Mouse (Mus musculus): ENCODE measurements around the gene Asb5. TPM values are rescaled to one million over a fixed set of nuclear protein-coding genes. Genes with fewer than 3 reads are reported as not detected.
A peak's percentile ranks its signal among the peaks of the same experiment; 100 is the strongest.
"Not testable (repeated sequence)": the region's sequence is repeated elsewhere in the genome, so short reads cannot be mapped to it uniquely, and the experiment has no call there.

Gene Asb5
- polyA plus RNA-seq, 1 experiment from 2014 or later = 9.4 TPM

- Histone ChIP-seq H3K4me1 (ENCODE audit: control insufficient read depth, insufficient read depth, low read length) (no peaks in the 10 kb centered on the region), H3K27ac (ENCODE audit: low read depth, low read length) (no peak overlapping the region), H3K27me3 (ENCODE audit: control insufficient read depth, insufficient read depth, low read length) (no peaks in the 10 kb centered on the region), H3K4me3 (ENCODE audit: low read depth, low read length) (no peak overlapping the region), H3K36me3 (ENCODE audit: control insufficient read depth, insufficient read depth, low read length) (no peaks in the 10 kb centered on the region), H3K9me3 (ENCODE audit: control insufficient read depth, low read length) (no peaks in the 10 kb centered on the region), H3K9ac (replicated peaks; ENCODE audit: low read depth, low read length) (no peak overlapping the region), H3K4me2 (ENCODE audit: low read depth, low read length) (no peak overlapping the region)
- WGBS = 50% methylated on average over 2 of the region's 2 CpGs
- ATAC-seq (ENCODE audit: low read depth) = no peak
These were observed 24.3 kb upstream of the Asb5 start for GRCm38 (mm10) chr8:54505060-54505459.

GRCm38 (mm10) chr8:54507428-54508095, 21.8 kb upstream of the Asb5 start:
- H3K4me2 ChIP-seq (ENCODE audit: low read depth, low read length) = peak overlapping the region; percentile 18; the same call in 1 of the 2 replicates
- no peaks in the 10 kb centered on the region for H3K36me3 ChIP-seq (ENCODE audit: control insufficient read depth, insufficient read depth, low read length)
- H3K27me3 ChIP-seq (ENCODE audit: control insufficient read depth, insufficient read depth, low read length) = no peaks in the 10 kb centered on the region
- H3K9me3 ChIP-seq (ENCODE audit: control insufficient read depth, low read length) = no peaks in the 10 kb centered on the region
- H3K4me1 ChIP-seq (ENCODE audit: control insufficient read depth, insufficient read depth, low read length) = no peaks in the 10 kb centered on the region
- ATAC-seq (ENCODE audit: low read depth) = peak; percentile 70
- WGBS = 20% methylated on average over 6 of the region's 6 CpGs
- no peak overlapping the region for H3K4me3 ChIP-seq (ENCODE audit: low read depth, low read length)
- H3K27ac ChIP-seq (ENCODE audit: low read depth, low read length) = no peak overlapping the region
- 0 out of 2 replicates have a peak overlapping the region, but pooled peaks have one; percentile 25 for H3K9ac ChIP-seq (replicated peaks; ENCODE audit: low read depth, low read length)

GRCm38 (mm10) chr8:54508096-54508456, 21.3 kb upstream of the Asb5 start:
- WGBS = 18% methylated on average over 1 of the region's 1 CpGs
- Histone ChIP-seq H3K9ac (replicated peaks; ENCODE audit: low read depth, low read length) (no peak overlapping the region), H3K4me1 (ENCODE audit: control insufficient read depth, insufficient read depth, low read length) (no peaks in the 10 kb centered on the region), H3K4me2 (ENCODE audit: low read depth, low read length) (no peak overlapping the region), H3K27me3 (ENCODE audit: control insufficient read depth, insufficient read depth, low read length) (no peaks in the 10 kb centered on the region), H3K27ac (ENCODE audit: low read depth, low read length) (no peak overlapping the region), H3K4me3 (ENCODE audit: low read depth, low read length) (no peak overlapping the region), H3K36me3 (ENCODE audit: control insufficient read depth, insufficient read depth, low read length) (no peaks in the 10 kb centered on the region), H3K9me3 (ENCODE audit: control insufficient read depth, low read length) (no peaks in the 10 kb centered on the region)
- ATAC-seq (ENCODE audit: low read depth) = no peak

GRCm38 (mm10) chr8:54508814-54509213, 20.6 kb upstream of the Asb5 start:
- Histone ChIP-seq H3K4me1 (ENCODE audit: control insufficient read depth, insufficient read depth, low read length) (no peaks in the 10 kb centered on the region), H3K4me2 (ENCODE audit: low read depth, low read length) (peak overlapping the region; percentile 73), H3K36me3 (ENCODE audit: control insufficient read depth, insufficient read depth, low read length) (no peaks in the 10 kb centered on the region), H3K27me3 (ENCODE audit: control insufficient read depth, insufficient read depth, low read length) (no peaks in the 10 kb centered on the region), H3K27ac (ENCODE audit: low read depth, low read length) (no peak overlapping the region), H3K9ac (replicated peaks; ENCODE audit: low read depth, low read length) (no peak overlapping the region), H3K4me3 (ENCODE audit: low read depth, low read length) (peak overlapping the region; percentile 29), H3K9me3 (ENCODE audit: control insufficient read depth, low read length) (no peaks in the 10 kb centered on the region)
- WGBS = 5% methylated on average over 8 of the region's 11 CpGs
- peak; percentile 74 for ATAC-seq (ENCODE audit: low read depth)

- 2% methylated on average over 10 of the region's 10 CpGs for WGBS
- Histone ChIP-seq H3K9ac (replicated peaks; ENCODE audit: low read depth, low read length) (peak overlapping the region; percentile 58), H3K27ac (ENCODE audit: low read depth, low read length) (peak overlapping the region; percentile 74), H3K4me3 (ENCODE audit: low read depth, low read length) (peak overlapping the region; percentile 29), H3K4me1 (ENCODE audit: control insufficient read depth, insufficient read depth, low read length) (no peaks in the 10 kb centered on the region), H3K27me3 (ENCODE audit: control insufficient read depth, insufficient read depth, low read length) (no peaks in the 10 kb centered on the region), H3K4me2 (ENCODE audit: low read depth, low read length) (peak overlapping the region; percentile 73), H3K9me3 (ENCODE audit: control insufficient read depth, low read length) (no peaks in the 10 kb centered on the region), H3K36me3 (ENCODE audit: control insufficient read depth, insufficient read depth, low read length) (no peaks in the 10 kb centered on the region)
- ATAC-seq (ENCODE audit: low read depth) = peak; percentile 90
These were observed 20.1 kb upstream of the Asb5 start for GRCm38 (mm10) chr8:54509221-54509721.

- WGBS = 89% methylated on average over 3 of the region's 3 CpGs
- H3K27me3 ChIP-seq (ENCODE audit: control insufficient read depth, insufficient read depth, low read length) = no peaks in the 10 kb centered on the region
- no peak overlapping the region for H3K9ac ChIP-seq (replicated peaks; ENCODE audit: low read depth, low read length)
- H3K4me2 ChIP-seq (ENCODE audit: low read depth, low read length) = no peak overlapping the region
- H3K27ac ChIP-seq (ENCODE audit: low read depth, low read length) = no peak overlapping the region
- no peaks in the 10 kb centered on the region for H3K4me1 ChIP-seq (ENCODE audit: control insufficient read depth, insufficient read depth, low read length)
- ATAC-seq (ENCODE audit: low read depth) = no peak
- H3K36me3 ChIP-seq (ENCODE audit: control insufficient read depth, insufficient read depth, low read length) = no peaks in the 10 kb centered on the region
- no peaks in the 10 kb centered on the region for H3K9me3 ChIP-seq (ENCODE audit: control insufficient read depth, low read length)
- H3K4me3 ChIP-seq (ENCODE audit: low read depth, low read length) = no peak overlapping the region
These were observed 17.6 kb upstream of the Asb5 start for GRCm38 (mm10) chr8:54511791-54512190.

- not testable (repeated sequence) for H3K4me2 ChIP-seq (ENCODE audit: low read depth, low read length); ATAC-seq (ENCODE audit: low read depth); H3K9ac ChIP-seq (replicated peaks; ENCODE audit: low read depth, low read length); H3K9me3 ChIP-seq (ENCODE audit: control insufficient read depth, low read length); H3K4me3 ChIP-seq (ENCODE audit: low read depth, low read length); H3K27ac ChIP-seq (ENCODE audit: low read depth, low read length); H3K27me3 ChIP-seq (ENCODE audit: control insufficient read depth, insufficient read depth, low read length); H3K4me1 ChIP-seq (ENCODE audit: control insufficient read depth, insufficient read depth, low read length); H3K36me3 ChIP-seq (ENCODE audit: control insufficient read depth, insufficient read depth, low read length)
- 88% methylated on average over 5 of the region's 5 CpGs for WGBS
These were observed 17.2 kb upstream of the Asb5 start for GRCm38 (mm10) chr8:54512200-54512599.

- no peak for ATAC-seq (ENCODE audit: low read depth)
- H3K27ac ChIP-seq (ENCODE audit: low read depth, low read length) = no peak overlapping the region
- no peak overlapping the region for H3K9ac ChIP-seq (replicated peaks; ENCODE audit: low read depth, low read length)
- H3K4me3 ChIP-seq (ENCODE audit: low read depth, low read length) = no peak overlapping the region
- H3K9me3 ChIP-seq (ENCODE audit: control insufficient read depth, low read length) = no peaks in the 10 kb centered on the region
- 65% methylated on average over 10 of the region's 10 CpGs for WGBS
- no peak overlapping the region for H3K4me2 ChIP-seq (ENCODE audit: low read depth, low read length)
- no peaks in the 10 kb centered on the region for H3K27me3 ChIP-seq (ENCODE audit: control insufficient read depth, insufficient read depth, low read length)
- H3K36me3 ChIP-seq (ENCODE audit: control insufficient read depth, insufficient read depth, low read length) = peaks cover 12% of the 10 kb centered on the region
- no peaks in the 10 kb centered on the region for H3K4me1 ChIP-seq (ENCODE audit: control insufficient read depth, insufficient read depth, low read length)
These were observed 10.5 kb upstream of the Asb5 start for GRCm38 (mm10) chr8:54518756-54519460.

- no peak for ATAC-seq (ENCODE audit: low read depth)
- no peak overlapping the region for H3K27ac ChIP-seq (ENCODE audit: low read depth, low read length)
- no peak overlapping the region for H3K9ac ChIP-seq (replicated peaks; ENCODE audit: low read depth, low read length)
- H3K9me3 ChIP-seq (ENCODE audit: control insufficient read depth, low read length) = no peaks in the 10 kb centered on the region
- H3K36me3 ChIP-seq (ENCODE audit: control insufficient read depth, insufficient read depth, low read length) = peaks cover 12% of the 10 kb centered on the region
- no peaks in the 10 kb centered on the region for H3K27me3 ChIP-seq (ENCODE audit: control insufficient read depth, insufficient read depth, low read length)
- no peak overlapping the region for H3K4me3 ChIP-seq (ENCODE audit: low read depth, low read length)
- WGBS = 25% methylated on average over 4 of the region's 4 CpGs
- no peak overlapping the region for H3K4me2 ChIP-seq (ENCODE audit: low read depth, low read length)
- no peaks in the 10 kb centered on the region for H3K4me1 ChIP-seq (ENCODE audit: control insufficient read depth, insufficient read depth, low read length)
These were observed 8.9 kb upstream of the Asb5 start for GRCm38 (mm10) chr8:54520516-54520915.

Data from neural tube, embryonic 14.5 days (tissue).